Mouse (Mus musculus): ENCODE data around the gene Nprl2. TPM values are rescaled to one million over a fixed set of nuclear protein-coding genes. Genes with fewer than 3 reads are reported as not detected.

Gene Nprl2
- polyA plus RNA-seq, 1 experiment from 2014 or later, result 82.2 TPM

DNA sequence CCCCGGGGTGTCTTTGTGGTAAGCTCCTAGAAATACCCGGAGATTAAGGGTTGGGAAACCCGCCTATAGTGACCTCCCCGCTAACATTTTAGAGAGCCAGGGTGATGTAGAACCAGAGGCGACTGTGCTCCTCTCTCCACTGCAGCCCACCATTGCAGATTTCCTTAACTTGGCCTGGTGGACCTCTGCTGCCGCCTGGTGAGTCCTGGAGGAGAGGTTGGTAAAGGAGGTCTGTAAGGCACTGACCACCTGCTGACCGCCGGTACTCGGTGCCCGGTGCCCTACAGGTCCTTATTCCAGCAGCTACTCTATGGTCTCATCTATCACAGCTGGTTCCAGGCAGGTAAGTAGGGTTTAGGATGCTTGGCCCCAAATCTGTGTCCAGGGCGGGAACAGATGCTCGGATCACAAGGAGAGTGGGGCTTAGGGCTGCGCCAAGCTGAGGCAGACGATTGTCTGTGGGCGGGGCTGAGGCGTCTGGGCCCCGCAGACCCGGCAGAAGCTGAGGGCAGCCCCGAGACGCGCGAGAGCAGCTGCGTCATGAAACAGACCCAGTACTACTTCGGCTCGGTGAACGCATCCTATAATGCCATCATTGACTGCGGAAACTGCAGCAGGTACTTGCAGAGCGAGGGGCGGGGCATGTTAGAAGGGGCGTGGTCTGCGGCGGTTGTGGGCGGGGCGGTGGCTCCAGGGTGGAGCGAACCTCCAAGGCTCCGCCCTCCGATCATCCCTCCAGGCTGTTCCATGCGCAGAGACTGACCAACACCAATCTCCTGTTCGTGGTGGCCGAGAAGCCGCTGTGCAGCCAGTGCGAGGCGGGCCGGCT, 15.6 kb upstream of the Nprl2 start:
- Histone ChIP-seq H3K4me2 (ENCODE audit: low read length) (peak overlapping the region; percentile 53), H3K27me3 (ENCODE audit: control insufficient read depth, insufficient read depth, low read depth, low read length) (peaks cover 10% of the 10 kb centered on the region), H3K9me3 (replicated peaks; ENCODE audit: control insufficient read depth, low read length, poor library complexity, severe bottlenecking) (no peaks in the 10 kb centered on the region), H3K27ac (ENCODE audit: low read length) (no peak overlapping the region), H3K9ac (ENCODE audit: low read depth, low read length) (peak overlapping the region; percentile 48; the same call in 1 of the 2 replicates), H3K4me3 (ENCODE audit: low read depth, low read length) (peak overlapping the region; percentile 26), H3K36me3 (ENCODE audit: control insufficient read depth, insufficient read depth, low read length) (peaks cover 3% of the 10 kb centered on the region), H3K4me1 (ENCODE audit: control insufficient read depth, insufficient read depth, low read length) (peaks cover 14% of the 10 kb centered on the region; the same call in 1 of the 2 replicates)
- 7% methylated on average over 44 of the region's 44 CpGs for WGBS
- ATAC-seq, result peak; percentile 44

- Histone ChIP-seq H3K36me3 (ENCODE audit: control insufficient read depth, insufficient read depth, low read length) (peaks cover 8% of the 10 kb centered on the region), H3K27me3 (ENCODE audit: control insufficient read depth, insufficient read depth, low read depth, low read length) (no peaks in the 10 kb centered on the region), H3K27ac (ENCODE audit: low read length) (peak within 1 kb of the TSS; percentile 69), H3K4me3 (ENCODE audit: low read depth, low read length) (peak within 1 kb of the TSS; percentile 88), H3K9ac (ENCODE audit: low read depth, low read length) (peak within 1 kb of the TSS; percentile 86), H3K4me1 (ENCODE audit: control insufficient read depth, insufficient read depth, low read length) (peaks cover 21% of the 10 kb centered on the region), H3K9me3 (replicated peaks; ENCODE audit: control insufficient read depth, low read length, poor library complexity, severe bottlenecking) (no peaks in the 10 kb centered on the region), H3K4me2 (ENCODE audit: low read length) (peak within 1 kb of the TSS; percentile 98)
- ATAC-seq, result peak; percentile 98
- whole genome bisulfite sequencing, result under 1% methylated on average over 48 of the region's 48 CpGs
Observed at GRCm38 (mm10) chr9:107533791-107534407, 8.1 kb upstream of the Nprl2 start, which contains the start of gene Tmem115. Gene Tmem115, plus strand, starts transcription at chr9:107533945.

GRCm38 (mm10) chr9:107534408-107535202, 7.4 kb upstream of the Nprl2 start:
- Histone ChIP-seq H3K36me3 (ENCODE audit: control insufficient read depth, insufficient read depth, low read length) (peaks cover 14% of the 10 kb centered on the region), H3K27me3 (ENCODE audit: control insufficient read depth, insufficient read depth, low read depth, low read length) (no peaks in the 10 kb centered on the region), H3K9ac (ENCODE audit: low read depth, low read length) (peak overlapping the region; percentile 86), H3K4me2 (ENCODE audit: low read length) (peak overlapping the region; percentile 98), H3K4me1 (ENCODE audit: control insufficient read depth, insufficient read depth, low read length) (peaks cover 21% of the 10 kb centered on the region), H3K27ac (ENCODE audit: low read length) (peak overlapping the region; percentile 69), H3K4me3 (ENCODE audit: low read depth, low read length) (peak overlapping the region; percentile 88), H3K9me3 (replicated peaks; ENCODE audit: control insufficient read depth, low read length, poor library complexity, severe bottlenecking) (no peaks in the 10 kb centered on the region)
- no peak; the same call in 1 of the 2 replicates for ATAC-seq
- WGBS, result under 1% methylated on average over 40 of the region's 40 CpGs

DNA sequence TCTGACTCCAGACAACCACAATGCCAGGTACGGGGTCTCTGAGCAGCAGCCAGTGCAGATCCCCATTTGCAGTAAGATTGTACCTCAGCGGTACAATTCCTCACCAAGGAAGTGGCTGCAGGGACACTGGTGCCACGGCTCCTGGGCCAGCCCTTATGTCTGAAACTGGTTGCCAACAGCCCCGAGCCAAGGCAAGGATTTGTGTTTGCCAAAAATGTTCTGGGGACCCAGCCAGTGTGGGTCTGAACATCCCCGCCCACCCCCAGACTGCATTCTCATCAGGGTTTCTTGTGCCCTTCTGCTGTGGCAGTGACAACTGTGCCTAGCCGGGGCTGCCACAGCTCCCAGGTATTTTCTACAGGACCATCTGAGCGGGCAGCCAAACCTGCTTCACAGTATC, 3.8 kb upstream of the Nprl2 start:
- H3K27ac ChIP-seq (ENCODE audit: low read length), result no peak overlapping the region
- 96% methylated on average over 7 of the region's 7 CpGs for WGBS
- H3K36me3 ChIP-seq (ENCODE audit: control insufficient read depth, insufficient read depth, low read length), result peaks cover 19% of the 10 kb centered on the region
- H3K4me3 ChIP-seq (ENCODE audit: low read depth, low read length), result no peak overlapping the region
- H3K4me2 ChIP-seq (ENCODE audit: low read length), result no peak overlapping the region
- H3K27me3 ChIP-seq (ENCODE audit: control insufficient read depth, insufficient read depth, low read depth, low read length), result no peaks in the 10 kb centered on the region
- no peaks in the 10 kb centered on the region for H3K9me3 ChIP-seq (replicated peaks; ENCODE audit: control insufficient read depth, low read length, poor library complexity, severe bottlenecking)
- H3K9ac ChIP-seq (ENCODE audit: low read depth, low read length), result no peak overlapping the region
- no peak for ATAC-seq
- H3K4me1 ChIP-seq (ENCODE audit: control insufficient read depth, insufficient read depth, low read length), result peaks cover 41% of the 10 kb centered on the region

GRCm38 (mm10) chr9:107538711-107539110, 3.3 kb upstream of the Nprl2 start:
- no peak overlapping the region for H3K4me3 ChIP-seq (ENCODE audit: low read depth, low read length)
- H3K27ac ChIP-seq (ENCODE audit: low read length), result no peak overlapping the region
- H3K36me3 ChIP-seq (ENCODE audit: control insufficient read depth, insufficient read depth, low read length), result peaks cover 23% of the 10 kb centered on the region
- ATAC-seq, result no peak
- H3K4me1 ChIP-seq (ENCODE audit: control insufficient read depth, insufficient read depth, low read length), result peaks cover 41% of the 10 kb centered on the region
- H3K27me3 ChIP-seq (ENCODE audit: control insufficient read depth, insufficient read depth, low read depth, low read length), result no peaks in the 10 kb centered on the region
- H3K4me2 ChIP-seq (ENCODE audit: low read length), result no peak overlapping the region
- 88% methylated on average over 3 of the region's 3 CpGs for WGBS
- H3K9me3 ChIP-seq (replicated peaks; ENCODE audit: control insufficient read depth, low read length, poor library complexity, severe bottlenecking), result no peaks in the 10 kb centered on the region
- H3K9ac ChIP-seq (ENCODE audit: low read depth, low read length), result no peak overlapping the region

- Histone ChIP-seq H3K4me1 (ENCODE audit: control insufficient read depth, insufficient read depth, low read length) (peaks cover 41% of the 10 kb centered on the region), H3K36me3 (ENCODE audit: control insufficient read depth, insufficient read depth, low read length) (peaks cover 30% of the 10 kb centered on the region), H3K4me3 (ENCODE audit: low read depth, low read length) (no peak overlapping the region), H3K9ac (ENCODE audit: low read depth, low read length) (no peak overlapping the region), H3K27ac (ENCODE audit: low read length) (no peak overlapping the region), H3K27me3 (ENCODE audit: control insufficient read depth, insufficient read depth, low read depth, low read length) (no peaks in the 10 kb centered on the region), H3K9me3 (replicated peaks; ENCODE audit: control insufficient read depth, low read length, poor library complexity, severe bottlenecking) (no peaks in the 10 kb centered on the region), H3K4me2 (ENCODE audit: low read length) (no peak overlapping the region)
- ATAC-seq, result no peak
- WGBS, result 95% methylated on average over 8 of the region's 8 CpGs
Observed at GRCm38 (mm10) chr9:107539940-107540339, 2.1 kb upstream of the Nprl2 start.

DNA sequence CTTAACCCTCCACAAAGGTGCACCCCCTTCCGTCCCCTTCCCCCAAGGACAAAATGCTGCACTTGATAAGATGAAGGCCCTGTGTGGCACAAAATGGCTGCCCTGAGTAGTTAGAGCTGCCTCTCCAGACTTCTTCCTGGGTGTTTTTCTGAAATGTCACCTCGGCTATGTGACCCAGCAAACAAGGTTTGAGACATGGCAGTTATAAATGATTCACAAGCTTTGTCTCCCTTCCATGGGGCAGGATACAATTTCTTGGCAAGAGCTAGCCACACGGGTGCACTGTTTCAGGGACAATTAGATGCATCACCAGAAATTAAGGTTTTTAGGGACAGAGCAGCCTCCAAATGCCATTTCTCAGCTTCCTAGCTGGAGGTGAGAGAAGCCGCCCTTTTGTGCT, 1.6 kb upstream of the Nprl2 start:
- Histone ChIP-seq H3K9ac (ENCODE audit: low read depth, low read length) (no peak overlapping the region), H3K4me1 (ENCODE audit: control insufficient read depth, insufficient read depth, low read length) (peaks cover 40% of the 10 kb centered on the region), H3K4me3 (ENCODE audit: low read depth, low read length) (no peak overlapping the region), H3K27ac (ENCODE audit: low read length) (no peak overlapping the region), H3K36me3 (ENCODE audit: control insufficient read depth, insufficient read depth, low read length) (peaks cover 34% of the 10 kb centered on the region), H3K9me3 (replicated peaks; ENCODE audit: control insufficient read depth, low read length, poor library complexity, severe bottlenecking) (no peaks in the 10 kb centered on the region), H3K4me2 (ENCODE audit: low read length) (peak overlapping the region; percentile 97; the same call in 1 of the 2 replicates), H3K27me3 (ENCODE audit: control insufficient read depth, insufficient read depth, low read depth, low read length) (no peaks in the 10 kb centered on the region)
- WGBS, result 75% methylated on average over 4 of the region's 4 CpGs
- no peak for ATAC-seq

- Histone ChIP-seq H3K36me3 (ENCODE audit: control insufficient read depth, insufficient read depth, low read length) (peaks cover 34% of the 10 kb centered on the region), H3K27me3 (ENCODE audit: control insufficient read depth, insufficient read depth, low read depth, low read length) (no peaks in the 10 kb centered on the region), H3K9ac (ENCODE audit: low read depth, low read length) (peak overlapping the region; percentile 74), H3K4me1 (ENCODE audit: control insufficient read depth, insufficient read depth, low read length) (peaks cover 36% of the 10 kb centered on the region), H3K4me2 (ENCODE audit: low read length) (peak overlapping the region; percentile 97), H3K4me3 (ENCODE audit: low read depth, low read length) (peak overlapping the region; percentile 69), H3K27ac (ENCODE audit: low read length) (peak overlapping the region; percentile 73; the same call in 1 of the 2 replicates), H3K9me3 (replicated peaks; ENCODE audit: control insufficient read depth, low read length, poor library complexity, severe bottlenecking) (no peaks in the 10 kb centered on the region)
- 42% methylated on average over 10 of the region's 10 CpGs for WGBS
- ATAC-seq, result no peak
Observed at GRCm38 (mm10) chr9:107541005-107541404, 1.0 kb upstream of the Nprl2 start.

Data from midbrain, embryonic 16.5 days (tissue).